Mouse (Mus musculus) thymus, adult 18-20 months (tissue): Measurements from ENCODE around the gene Dzip3.

Experiments used
- DNase-seq, 2 experiments: peaks; one replicate each; pipeline ENCODE4 v3.0.0; 2022; ENCODE audit warnings: mixed read lengths in 2 of 2

The Dzip3 gene

GRCm38 (mm10) chr16:48993559-48994342, at the start of gene Dzip3, which contains the start of gene Cip2a:
TSS of gene Dzip3 (minus strand) at chr16:48994165.
TSS of gene Cip2a (plus strand) at chr16:48994185.
- DNase-seq, result peak; percentile 86 to 89

GRCm38 (mm10) chr16:49040554-49041221, 46.7 kb upstream of the Dzip3 start:
- no peak for DNase-seq

GRCm38 (mm10) chr16:49037771-49038170, 43.8 kb upstream of the Dzip3 start:
- DNase-seq, result no peak

- DNase-seq, result no peak
Measured at GRCm38 (mm10) chr16:49035852-49036251, 41.9 kb upstream of the Dzip3 start.

GRCm38 (mm10) chr16:49016620-49017332, 22.8 kb upstream of the Dzip3 start:
- no peak for DNase-seq

GRCm38 (mm10) chr16:49004151-49004550, 10.2 kb upstream of the Dzip3 start:
- no peak for DNase-seq

GRCm38 (mm10) chr16:48994343-48994693, 353 bp upstream of the Dzip3 start:
- no peak for DNase-seq

GRCm38 (mm10) chr16:48993231-48993558, 770 bp downstream of the Dzip3 start:
- DNase-seq, result no peak

GRCm38 (mm10) chr16:48992437-48993230, 1.3 kb downstream of the Dzip3 start:
- DNase-seq, result no peak

- DNase-seq, result no peak
Measured at GRCm38 (mm10) chr16:48989700-48990099, 4.3 kb downstream of the Dzip3 start.

GRCm38 (mm10) chr16:48985034-48985627, 8.8 kb downstream of the Dzip3 start:
- no peak for DNase-seq

GRCm38 (mm10) chr16:48979965-48980364, 14.0 kb downstream of the Dzip3 start:
- no peak for DNase-seq

- no peak for DNase-seq
Measured at GRCm38 (mm10) chr16:48973548-48973947, 20.4 kb downstream of the Dzip3 start.

- DNase-seq, result no peak
Measured at GRCm38 (mm10) chr16:48972996-48973395, 21.0 kb downstream of the Dzip3 start.

- DNase-seq, result no peak
Measured at GRCm38 (mm10) chr16:48941805-48942204, 52.2 kb downstream of the Dzip3 start.

GRCm38 (mm10) chr16:48923724-48924123, 70.2 kb downstream of the Dzip3 start:
- no peak for DNase-seq

- no peak for DNase-seq
Measured at GRCm38 (mm10) chr16:48913206-48913605, 80.8 kb downstream of the Dzip3 start.

- DNase-seq, result no peak
Measured at GRCm38 (mm10) chr16:48911184-48911583, 82.8 kb downstream of the Dzip3 start.

GRCm38 (mm10) chr16:48899868-48900267, 94.1 kb downstream of the Dzip3 start:
- no peak for DNase-seq

- no peak for DNase-seq
Measured at GRCm38 (mm10) chr16:48890733-48891132, 103.2 kb downstream of the Dzip3 start.
